Mouse (Mus musculus) right cerebral cortex, postnatal 25 days (tissue): ENCODE data around the gene Skint1.
"Not testable (repeated sequence)": the region's sequence is repeated elsewhere in the genome, so short reads cannot be mapped to it uniquely, and the experiment has no call there.

Experiments used
- DNase-seq: peaks from one replicate; pipeline ENCODE4 v3.0.0; 2022

Gene Skint1

DNA sequence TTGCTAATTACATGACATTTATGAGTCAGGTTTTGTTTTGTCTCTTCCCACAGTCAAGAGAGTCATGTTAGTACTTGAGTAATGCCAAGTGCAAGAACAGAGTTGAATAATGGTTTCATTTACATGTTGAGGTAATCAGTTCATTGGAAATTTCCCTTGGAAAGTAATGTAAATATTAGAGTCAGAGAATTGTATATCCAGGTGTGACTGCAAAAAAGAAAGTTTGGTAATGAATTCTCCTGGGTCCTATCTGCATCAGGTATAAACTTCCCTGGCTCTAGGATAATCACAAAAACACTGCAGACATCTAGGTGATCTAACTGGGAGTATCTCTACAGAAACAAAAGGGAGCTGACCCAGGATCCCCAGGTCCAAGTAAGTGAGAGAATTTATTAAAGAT lies at the start of gene Skint1:
Gene Skint1 (plus strand): TSS at position 301 of the 400 bp plus-strand sequence.
- DNase-seq = no peak

DNA sequence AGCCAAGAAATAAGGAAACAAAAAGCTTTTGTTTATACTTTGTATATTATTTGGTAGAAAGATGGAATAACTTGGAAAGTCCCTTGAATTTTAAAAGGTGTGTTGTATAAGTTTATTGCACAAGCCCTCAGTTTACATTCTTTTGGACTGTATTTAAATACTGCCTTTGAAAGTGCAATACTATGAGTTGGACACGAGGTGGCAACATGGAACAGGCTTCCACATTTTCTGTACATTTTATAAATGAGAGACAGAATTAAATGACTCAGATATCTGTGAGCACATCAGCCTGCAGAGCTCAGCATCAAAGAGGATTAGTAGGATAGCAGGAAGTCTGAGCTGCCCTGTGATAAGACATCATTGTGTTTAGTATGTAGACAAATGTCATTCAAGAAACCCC lies 44.8 kb upstream of the Skint1 start:
- no peak for DNase-seq

DNA sequence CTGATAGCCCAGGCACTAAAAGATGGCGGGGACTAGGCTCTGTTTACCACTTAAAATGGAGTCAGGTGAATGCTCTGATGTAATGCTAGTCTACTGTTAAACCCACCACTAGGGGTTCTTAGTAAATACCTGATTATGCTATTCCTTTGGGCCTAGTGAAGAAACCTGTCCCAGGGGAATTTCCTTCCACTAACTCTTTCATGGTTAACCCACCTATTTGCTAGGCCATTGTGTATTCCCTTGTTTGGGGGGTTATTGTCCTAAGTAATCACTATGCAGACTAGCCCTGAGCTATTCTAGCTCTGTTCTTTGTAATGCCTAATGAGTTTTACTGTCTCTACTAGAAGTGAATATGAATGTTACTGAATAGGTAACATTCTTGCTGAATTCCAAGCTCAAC lies 42.8 kb upstream of the Skint1 start:
- not testable (repeated sequence) for DNase-seq

DNA sequence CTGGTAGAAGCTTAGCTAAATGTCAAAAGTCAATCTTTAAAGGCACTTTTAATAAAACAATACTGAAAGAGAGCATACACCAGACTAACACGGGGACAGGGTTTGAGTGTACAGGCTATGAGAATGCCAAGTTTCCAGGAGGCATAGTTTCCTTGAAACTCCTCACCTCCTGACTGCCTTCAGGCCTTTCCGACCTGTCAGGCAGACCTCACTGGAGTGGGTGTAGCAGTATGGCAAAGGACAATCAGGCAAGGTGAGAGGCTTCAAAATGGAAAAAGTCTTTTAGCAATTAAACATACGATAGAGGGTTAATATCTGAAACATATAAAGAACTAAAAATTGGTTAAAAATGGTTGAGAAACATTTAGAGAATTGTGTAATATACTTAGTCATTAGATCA lies 42.4 kb upstream of the Skint1 start:
- DNase-seq = no peak

DNA sequence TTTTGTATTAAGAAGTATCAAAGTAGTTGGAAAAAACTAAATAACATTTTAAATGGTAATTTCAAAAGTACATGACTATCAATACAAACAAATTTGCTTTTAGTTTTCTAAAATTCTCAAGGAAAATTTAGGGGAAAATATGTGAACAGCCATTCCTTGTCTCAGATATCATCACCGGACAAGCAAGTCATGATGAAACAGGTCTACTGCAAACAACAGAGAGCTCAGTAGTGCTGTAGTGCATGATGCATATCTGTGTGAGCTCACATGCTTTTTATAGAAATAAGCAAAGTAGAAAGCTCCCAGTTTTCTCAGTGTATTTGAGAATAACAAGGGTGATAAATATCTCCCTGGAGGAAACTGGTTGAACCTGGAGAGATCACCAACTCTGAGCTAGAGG lies 33.4 kb upstream of the Skint1 start, which contains the start of gene Skint7:
Gene Skint7 (plus strand): TSS at position 301 of the 400 bp plus-strand sequence.
- no peak for DNase-seq

DNA sequence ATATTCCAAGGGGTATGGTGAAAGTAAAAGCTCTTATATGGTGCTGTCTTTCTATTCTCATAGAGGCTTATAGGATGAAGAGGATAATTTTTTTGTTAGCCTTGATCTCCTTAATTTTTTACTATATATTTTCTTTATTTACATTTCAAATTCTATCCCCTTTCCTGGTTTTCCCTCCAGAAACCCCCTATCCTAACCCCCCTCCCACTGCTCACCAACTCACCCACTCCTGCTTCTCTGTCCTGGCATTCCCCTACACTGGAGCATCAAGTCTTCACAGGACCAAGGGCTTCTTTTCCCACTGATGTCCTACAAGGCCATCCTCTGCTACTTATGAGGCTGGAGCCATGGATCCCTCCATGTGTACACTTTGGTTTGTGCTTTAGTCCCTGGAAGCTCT lies 65.6 kb downstream of the Skint1 start, which contains the start of gene Skint4:
Gene Skint4 (plus strand): TSS at position 301 of the 400 bp plus-strand sequence.
- no peak for DNase-seq
